Mouse (Mus musculus) forebrain, embryonic 13.5 days (tissue): Measurements from ENCODE around the gene Phyhipl. TPM values are rescaled to one million over a fixed set of nuclear protein-coding genes. Genes with fewer than 3 reads are reported as not detected.

ENCODE experiments used
- ATAC-seq: fragments of 200-750 bp; cut with Nextera tagmentation; 2 replicates; pipeline ENCODE4 v1.8.0; 2017
- H3K27ac ChIP-seq: fragments of 300-500 bp; sonication (generic); 2 replicates; pipeline ENCODE4 v1.5.1; 2015; ENCODE audit warnings: inconsistent platforms, mild to moderate bottlenecking, moderate library complexity
- H3K27me3 ChIP-seq: fragments of 300-500 bp; sonication (generic); 2 replicates; pipeline ENCODE4 v1.6.1; 2015; ENCODE audit warnings: mild to moderate bottlenecking, inconsistent platforms
- H3K36me3 ChIP-seq: fragments of 300-500 bp; sonication (generic); 2 replicates; pipeline ENCODE4 v1.6.1; 2015; ENCODE audit warnings: mild to moderate bottlenecking, inconsistent platforms; ENCODE audit not compliant: poor library complexity, severe bottlenecking
- H3K4me1 ChIP-seq: fragments of 300-500 bp; sonication (generic); 2 replicates; pipeline ENCODE4 v1.6.1; 2015; ENCODE audit warnings: inconsistent platforms
- H3K4me2 ChIP-seq: fragments of 300-500 bp; sonication (generic); 2 replicates; pipeline ENCODE4 v1.6.1; 2015; ENCODE audit warnings: inconsistent platforms, mild to moderate bottlenecking, moderate library complexity
- H3K4me3 ChIP-seq: fragments of 300-500 bp; sonication (generic); 2 replicates; pipeline ENCODE4 v1.5.1; 2015; ENCODE audit warnings: mild to moderate bottlenecking, inconsistent platforms
- H3K9ac ChIP-seq: fragments of 300-500 bp; sonication (generic); 2 replicates; pipeline ENCODE4 v1.6.1; 2015; ENCODE audit warnings: mild to moderate bottlenecking, inconsistent platforms
- H3K9me3 ChIP-seq: fragments of 300-500 bp; sonication (generic); replicated peaks from 2 replicates; pipeline ENCODE4 v1.6.1; 2016; ENCODE audit warnings: inconsistent platforms
- WGBS: fragments of 180-500 bp; shearing (Covaris S2); methylation state at CpG from one replicate; pipeline ENCODE4 v1.1.7; 2015; 5-methylcytosine and 5-hydroxymethylcytosine counted together
- polyA plus RNA-seq: library from polyadenylated mRNA; unstranded; fragments of >200 nt; fragmentation: Nextera tagmentation; extraction: Ambion mirVana; gene quantifications from 2 replicates; pipeline ENCODE4 v1.2.1, GENCODE M21; 2015

The Phyhipl gene
- polyA plus RNA-seq, 1 experiment from 2014 or later = 85.8 TPM

GRCm38 (mm10) chr10:70616377-70616776 is 39.4 kb downstream of the Phyhipl start:
- Histone ChIP-seq H3K27me3 (no peaks in the 10 kb centered on the region), H3K4me1 (no peaks in the 10 kb centered on the region), H3K27ac (no peak overlapping the region), H3K9me3 (no peaks in the 10 kb centered on the region), H3K4me2 (no peak overlapping the region), H3K4me3 (no peak overlapping the region), H3K9ac (no peak overlapping the region), H3K36me3 (no peaks in the 10 kb centered on the region)
- no peak for ATAC-seq
- WGBS = 88% methylated on average over 6 of the region's 6 CpGs

- 88% methylated on average over 1 of the region's 1 CpGs for WGBS
Observed at GRCm38 (mm10) chr10:70611633-70612032, 44.1 kb downstream of the Phyhipl start.

GRCm38 (mm10) chr10:70599925-70600305 is 55.9 kb downstream of the Phyhipl start:
- Histone ChIP-seq H3K4me1 (peaks cover 14% of the 10 kb centered on the region), H3K36me3 (no peaks in the 10 kb centered on the region), H3K27me3 (no peaks in the 10 kb centered on the region), H3K9me3 (no peaks in the 10 kb centered on the region), H3K27ac (peak overlapping the region; percentile 92), H3K4me2 (peak overlapping the region; percentile 76), H3K4me3 (peak overlapping the region; percentile 79), H3K9ac (peak overlapping the region; percentile 88)
- WGBS = 0% methylated on average over 28 of the region's 28 CpGs
- ATAC-seq = peak; percentile 64; the same call in 1 of the 2 replicates

More at GRCm38 (mm10) chr10:70611633-70612032, 44.1 kb downstream of the Phyhipl start:
- Histone ChIP-seq H3K9me3 (no peaks in the 10 kb centered on the region), H3K36me3 (no peaks in the 10 kb centered on the region), H3K27me3 (no peaks in the 10 kb centered on the region), H3K9ac (no peak overlapping the region), H3K4me2 (no peak overlapping the region), H3K4me3 (no peak overlapping the region), H3K27ac (no peak overlapping the region), H3K4me1 (no peaks in the 10 kb centered on the region)
- ATAC-seq = no peak

GRCm38 (mm10) chr10:70599126-70599924 is 56.4 kb downstream of the Phyhipl start:
- Histone ChIP-seq H3K9me3 (no peaks in the 10 kb centered on the region), H3K4me1 (peaks cover 16% of the 10 kb centered on the region), H3K4me3 (peak overlapping the region; percentile 79), H3K9ac (peak overlapping the region; percentile 88), H3K27me3 (no peaks in the 10 kb centered on the region), H3K27ac (peak overlapping the region; percentile 92), H3K36me3 (no peaks in the 10 kb centered on the region), H3K4me2 (peak overlapping the region; percentile 76)
- WGBS = 0% methylated on average over 87 of the region's 124 CpGs
- peak; percentile 93 for ATAC-seq

GRCm38 (mm10) chr10:70598516-70599125 is 57.1 kb downstream of the Phyhipl start:
- Histone ChIP-seq H3K4me2 (peak overlapping the region; percentile 76), H3K36me3 (no peaks in the 10 kb centered on the region), H3K4me1 (peaks cover 19% of the 10 kb centered on the region), H3K27ac (peak overlapping the region; percentile 92), H3K9me3 (no peaks in the 10 kb centered on the region), H3K27me3 (no peaks in the 10 kb centered on the region), H3K4me3 (peak overlapping the region; percentile 79), H3K9ac (peak overlapping the region; percentile 88)
- under 1% methylated on average over 47 of the region's 48 CpGs for WGBS
- peak; percentile 72 for ATAC-seq

GRCm38 (mm10) chr10:70598081-70598515 is 57.7 kb downstream of the Phyhipl start:
- Histone ChIP-seq H3K36me3 (no peaks in the 10 kb centered on the region), H3K4me1 (peaks cover 19% of the 10 kb centered on the region), H3K9ac (peak overlapping the region; percentile 88), H3K4me2 (peak overlapping the region; percentile 76), H3K9me3 (no peaks in the 10 kb centered on the region), H3K27me3 (no peaks in the 10 kb centered on the region), H3K4me3 (peak overlapping the region; percentile 79), H3K27ac (peak overlapping the region; percentile 92)
- no peak for ATAC-seq
- WGBS = 15% methylated on average over 10 of the region's 10 CpGs

- H3K27ac ChIP-seq = no peak overlapping the region
- H3K4me3 ChIP-seq = no peak overlapping the region
- ATAC-seq = no peak
- H3K9me3 ChIP-seq = no peaks in the 10 kb centered on the region
- 55% methylated on average over 1 of the region's 1 CpGs for WGBS
- no peak overlapping the region for H3K9ac ChIP-seq
- no peaks in the 10 kb centered on the region for H3K36me3 ChIP-seq
- H3K27me3 ChIP-seq = no peaks in the 10 kb centered on the region
- H3K4me2 ChIP-seq = no peak overlapping the region
- H3K4me1 ChIP-seq = peaks cover 14% of the 10 kb centered on the region
Observed at GRCm38 (mm10) chr10:70594007-70594406, 61.8 kb downstream of the Phyhipl start.

GRCm38 (mm10) chr10:70586876-70587405 is 68.8 kb downstream of the Phyhipl start:
- ATAC-seq = no peak
- Histone ChIP-seq H3K4me1 (no peaks in the 10 kb centered on the region), H3K27me3 (no peaks in the 10 kb centered on the region), H3K27ac (no peak overlapping the region), H3K9me3 (no peaks in the 10 kb centered on the region), H3K4me3 (no peak overlapping the region), H3K36me3 (no peaks in the 10 kb centered on the region), H3K9ac (no peak overlapping the region), H3K4me2 (no peak overlapping the region)
- WGBS = 93% methylated on average over 3 of the region's 3 CpGs

- Histone ChIP-seq H3K36me3 (no peaks in the 10 kb centered on the region), H3K27me3 (no peaks in the 10 kb centered on the region), H3K4me3 (no peak overlapping the region), H3K27ac (no peak overlapping the region), H3K9ac (no peak overlapping the region), H3K4me2 (no peak overlapping the region), H3K9me3 (no peaks in the 10 kb centered on the region), H3K4me1 (no peaks in the 10 kb centered on the region)
- WGBS = 89% methylated on average over 1 of the region's 1 CpGs
- ATAC-seq = no peak
Observed at GRCm38 (mm10) chr10:70584171-70584570, 71.6 kb downstream of the Phyhipl start.

GRCm38 (mm10) chr10:70581556-70582211 is 74.1 kb downstream of the Phyhipl start:
- Histone ChIP-seq H3K4me3 (no peak overlapping the region), H3K27ac (no peak overlapping the region), H3K9ac (no peak overlapping the region), H3K9me3 (no peaks in the 10 kb centered on the region), H3K4me2 (no peak overlapping the region), H3K4me1 (no peaks in the 10 kb centered on the region), H3K36me3 (no peaks in the 10 kb centered on the region), H3K27me3 (no peaks in the 10 kb centered on the region)
- no peak for ATAC-seq
- 81% methylated on average over 7 of the region's 7 CpGs for WGBS

- ATAC-seq = 0 out of 2 replicates have a peak, but pooled peaks have one; percentile 27
- Histone ChIP-seq H3K4me1 (no peaks in the 10 kb centered on the region), H3K9ac (no peak overlapping the region), H3K4me2 (no peak overlapping the region), H3K9me3 (no peaks in the 10 kb centered on the region), H3K27me3 (no peaks in the 10 kb centered on the region), H3K4me3 (no peak overlapping the region), H3K36me3 (peaks cover 33% of the 10 kb centered on the region), H3K27ac (no peak overlapping the region)
- 24% methylated on average over 3 of the region's 3 CpGs for WGBS
Observed at GRCm38 (mm10) chr10:70563636-70564035, 92.1 kb downstream of the Phyhipl start.

- WGBS = 95% methylated on average over 3 of the region's 3 CpGs
- Histone ChIP-seq H3K27me3 (no peaks in the 10 kb centered on the region), H3K4me1 (0 out of 2 replicates have a peak, but pooled peaks cover 3% of the 10 kb centered on the region), H3K9me3 (no peaks in the 10 kb centered on the region), H3K27ac (no peak overlapping the region), H3K9ac (no peak overlapping the region), H3K4me3 (no peak overlapping the region), H3K4me2 (no peak overlapping the region), H3K36me3 (peaks cover 65% of the 10 kb centered on the region)
- no peak for ATAC-seq
Observed at GRCm38 (mm10) chr10:70552531-70552930, 103.2 kb downstream of the Phyhipl start.
